Mouse (Mus musculus): ENCODE results near the gene Opn5. TPM values are rescaled to one million over a fixed set of nuclear protein-coding genes. Genes with fewer than 3 reads are reported as not detected.

Gene Opn5
- not detected in 2 replicates for polyA plus RNA-seq (2012; ENCODE audit: insufficient read depth, low replicate concordance)

GRCm38 (mm10) chr17:42611295-42611694, at the start of gene Opn5:
TSS of gene Opn5 (minus strand) at chr17:42611395.
- TF ChIP-seq FLI1 (IDR thresholded peaks at IDR 0.05; ENCODE audit: low read length), result no peak
- no peak for TF ChIP-seq GATA1 (IDR thresholded peaks at IDR 0.05; ENCODE audit: borderline replicate concordance, low read length)
- no peaks in the 10 kb centered on the region for H3K4me1 ChIP-seq
- H3K9me3 ChIP-seq, result no peaks in the 10 kb centered on the region
- H3K27me3 ChIP-seq (replicated peaks), result no peaks in the 10 kb centered on the region
- H3K4me3 ChIP-seq (replicated peaks), result no peak within 1 kb of the TSS
- H3K36me3 ChIP-seq (replicated peaks; ENCODE audit: low read length), result no peaks in the 10 kb centered on the region

GRCm38 (mm10) chr17:42658634-42659422, 47.6 kb upstream of the Opn5 start:
- Histone ChIP-seq H3K4me3 (replicated peaks) (no peak overlapping the region), H3K4me1 (no peaks in the 10 kb centered on the region), H3K9me3 (0 out of 2 replicates have a peak, but pooled peaks cover 12% of the 10 kb centered on the region), H3K27me3 (replicated peaks) (no peaks in the 10 kb centered on the region), H3K36me3 (replicated peaks; ENCODE audit: low read length) (no peaks in the 10 kb centered on the region)
- TF ChIP-seq FLI1 (IDR thresholded peaks at IDR 0.05; ENCODE audit: low read length) (no peak), GATA1 (IDR thresholded peaks at IDR 0.05; ENCODE audit: borderline replicate concordance, low read length) (no peak)

GRCm38 (mm10) chr17:42643416-42643815, 32.2 kb upstream of the Opn5 start:
- Histone ChIP-seq H3K9me3 (peaks cover 33% of the 10 kb centered on the region), H3K4me1 (no peaks in the 10 kb centered on the region), H3K36me3 (replicated peaks; ENCODE audit: low read length) (no peaks in the 10 kb centered on the region), H3K27me3 (replicated peaks) (no peaks in the 10 kb centered on the region), H3K4me3 (replicated peaks) (no peak overlapping the region)
- TF ChIP-seq GATA1 (IDR thresholded peaks at IDR 0.05; ENCODE audit: borderline replicate concordance, low read length) (no peak), FLI1 (IDR thresholded peaks at IDR 0.05; ENCODE audit: low read length) (no peak)

- H3K36me3 ChIP-seq (replicated peaks; ENCODE audit: low read length), result no peaks in the 10 kb centered on the region
- H3K27me3 ChIP-seq (replicated peaks), result no peaks in the 10 kb centered on the region
- TF ChIP-seq FLI1 (IDR thresholded peaks at IDR 0.05; ENCODE audit: low read length) (no peak), GATA1 (IDR thresholded peaks at IDR 0.05; ENCODE audit: borderline replicate concordance, low read length) (no peak)
- H3K4me1 ChIP-seq, result no peaks in the 10 kb centered on the region
- no peak overlapping the region for H3K4me3 ChIP-seq (replicated peaks)
- H3K9me3 ChIP-seq, result 0 out of 2 replicates have a peak, but pooled peaks cover 5% of the 10 kb centered on the region
Measured at GRCm38 (mm10) chr17:42630206-42630605, 19.0 kb upstream of the Opn5 start.

- Histone ChIP-seq H3K36me3 (replicated peaks; ENCODE audit: low read length) (no peaks in the 10 kb centered on the region), H3K27me3 (replicated peaks) (no peaks in the 10 kb centered on the region), H3K9me3 (no peaks in the 10 kb centered on the region), H3K4me3 (replicated peaks) (no peak overlapping the region), H3K4me1 (no peaks in the 10 kb centered on the region)
- TF ChIP-seq FLI1 (IDR thresholded peaks at IDR 0.05; ENCODE audit: low read length) (no peak), GATA1 (IDR thresholded peaks at IDR 0.05; ENCODE audit: borderline replicate concordance, low read length) (no peak)
Measured at GRCm38 (mm10) chr17:42613043-42613737, 2.0 kb upstream of the Opn5 start.

- H3K36me3 ChIP-seq (replicated peaks; ENCODE audit: low read length), result no peaks in the 10 kb centered on the region
- 0 out of 2 replicates have a peak, but pooled peaks cover 3% of the 10 kb centered on the region for H3K4me1 ChIP-seq
- H3K4me3 ChIP-seq (replicated peaks), result no peak overlapping the region
- H3K27me3 ChIP-seq (replicated peaks), result no peaks in the 10 kb centered on the region
- TF ChIP-seq GATA1 (IDR thresholded peaks at IDR 0.05; ENCODE audit: borderline replicate concordance, low read length), result no peak
- TF ChIP-seq FLI1 (IDR thresholded peaks at IDR 0.05; ENCODE audit: low read length), result no peak
- no peaks in the 10 kb centered on the region for H3K9me3 ChIP-seq
Measured at GRCm38 (mm10) chr17:42608270-42608669, 2.9 kb downstream of the Opn5 start.

- no peaks in the 10 kb centered on the region for H3K36me3 ChIP-seq (replicated peaks; ENCODE audit: low read length)
- H3K4me1 ChIP-seq, result 0 out of 2 replicates have a peak, but pooled peaks cover 3% of the 10 kb centered on the region
- no peaks in the 10 kb centered on the region for H3K9me3 ChIP-seq
- H3K4me3 ChIP-seq (replicated peaks), result no peak overlapping the region
- no peak for TF ChIP-seq FLI1 (IDR thresholded peaks at IDR 0.05; ENCODE audit: low read length)
- TF ChIP-seq GATA1 (IDR thresholded peaks at IDR 0.05; ENCODE audit: borderline replicate concordance, low read length), result no peak
- no peaks in the 10 kb centered on the region for H3K27me3 ChIP-seq (replicated peaks)
Measured at GRCm38 (mm10) chr17:42602829-42603784, 8.1 kb downstream of the Opn5 start.

- no peaks in the 10 kb centered on the region for H3K36me3 ChIP-seq (replicated peaks; ENCODE audit: low read length)
- TF ChIP-seq GATA1 (IDR thresholded peaks at IDR 0.05; ENCODE audit: borderline replicate concordance, low read length), result no peak
- no peak for TF ChIP-seq FLI1 (IDR thresholded peaks at IDR 0.05; ENCODE audit: low read length)
- H3K9me3 ChIP-seq, result peaks cover 3% of the 10 kb centered on the region; the same call in 1 of the 2 replicates
- no peak overlapping the region for H3K4me3 ChIP-seq (replicated peaks)
- no peaks in the 10 kb centered on the region for H3K27me3 ChIP-seq (replicated peaks)
- no peaks in the 10 kb centered on the region for H3K4me1 ChIP-seq
Measured at GRCm38 (mm10) chr17:42586486-42586885, 24.7 kb downstream of the Opn5 start.

- TF ChIP-seq FLI1 (IDR thresholded peaks at IDR 0.05; ENCODE audit: low read length) (no peak), GATA1 (IDR thresholded peaks at IDR 0.05; ENCODE audit: borderline replicate concordance, low read length) (no peak)
- Histone ChIP-seq H3K27me3 (replicated peaks) (no peaks in the 10 kb centered on the region), H3K4me1 (no peaks in the 10 kb centered on the region), H3K36me3 (replicated peaks; ENCODE audit: low read length) (no peaks in the 10 kb centered on the region), H3K9me3 (no peaks in the 10 kb centered on the region), H3K4me3 (replicated peaks) (no peak overlapping the region)
Measured at GRCm38 (mm10) chr17:42583029-42583331, 28.2 kb downstream of the Opn5 start.
